Mouse (Mus musculus): ENCODE results near the gene Cryba1.

- TF ChIP-seq CTCF (IDR thresholded peaks at IDR 0.05; ENCODE audit: control insufficient read depth, insufficient read depth, insufficient read length) (no peak), USF1 (IDR thresholded peaks at IDR 0.05; ENCODE audit: low read depth) (no peak)
Observed at GRCm38 (mm10) chr11:77684896-77685295, 40.2 kb downstream of the Cryba1 start.

Data from C2C12 (cell line).